Mouse (Mus musculus) cerebellum, adult 2 months (tissue): ENCODE measurements at regions not wholly inside any gene's neighbourhood (a gene's known extent, or its start where the extent isn't known, plus 50 kb on each side); places are given as distances from the start of the nearest gene placed in this dataset.

ENCODE experiments used
- CTCF ChIP-seq: fragments of 200-500 bp; IDR thresholded peaks from 2 replicates; pipeline ENCODE4 v1.5.1; 2011; ENCODE audit warnings: low read depth, mild to moderate bottlenecking, control low read depth, low read length, moderate library complexity, borderline replicate concordance; ENCODE audit not compliant: insufficient read depth
- POLR2A ChIP-seq: fragments of 200-500 bp; IDR thresholded peaks from 2 replicates; pipeline ENCODE4 v1.6.1; 2011; ENCODE audit warnings: low read length, control low read depth, borderline replicate concordance; ENCODE audit not compliant: insufficient read depth

DNA sequence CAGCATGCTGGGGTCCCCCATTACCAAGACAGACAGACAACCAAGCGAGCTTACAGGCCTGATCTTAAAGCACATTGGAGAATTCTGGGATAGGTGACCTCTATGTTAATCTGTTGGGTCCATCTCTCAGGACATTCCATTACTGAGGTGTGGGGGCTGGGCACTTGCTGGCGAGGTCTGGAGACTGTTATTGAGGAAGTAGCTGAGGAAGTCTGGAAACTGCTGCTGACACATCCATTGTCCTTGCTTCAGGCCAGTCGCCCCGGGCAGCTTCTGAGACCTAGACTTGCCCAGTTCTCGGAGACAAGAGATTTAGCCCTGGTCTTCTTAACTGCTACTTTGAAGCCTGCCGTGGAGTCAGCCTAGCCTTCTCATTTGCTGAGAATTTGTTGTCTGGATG lies 423.2 kb downstream of the Gtdc1 start:
- TF ChIP-seq CTCF (no peak), POLR2A (no peak)
